Mouse (Mus musculus) C2C12 (cell line): ENCODE results near the gene March2.

ENCODE experiments used
- CEBPB ChIP-seq: IDR thresholded peaks from one replicate; pipeline ENCODE4 v1.6.1; 2011; ENCODE audit warnings: low read depth, mild to moderate bottlenecking, control low read depth, moderate library complexity
- CTCF ChIP-seq: IDR thresholded peaks from one replicate; pipeline ENCODE4 v1.5.1; 2011; ENCODE audit not compliant: control insufficient read depth, insufficient read depth, insufficient read length
- FOSL1 ChIP-seq: IDR thresholded peaks from one replicate; pipeline ENCODE4 v1.8.0; 2011; ENCODE audit warnings: mild to moderate bottlenecking, low read length; ENCODE audit not compliant: poor library complexity, insufficient read depth, severe bottlenecking
- MAX ChIP-seq: IDR thresholded peaks from one replicate; pipeline ENCODE4 v1.6.1; 2011; ENCODE audit warnings: mild to moderate bottlenecking, control low read depth
- MYOG ChIP-seq: IDR thresholded peaks from one replicate; pipeline ENCODE4 v1.6.1; 2011; ENCODE audit not compliant: control insufficient read depth, insufficient read length; ENCODE audit errors: extremely low read depth
- USF1 ChIP-seq: IDR thresholded peaks from one replicate; pipeline ENCODE4 v1.6.1; 2011; ENCODE audit warnings: low read depth, mild to moderate bottlenecking, control low read depth, moderate library complexity

DNA sequence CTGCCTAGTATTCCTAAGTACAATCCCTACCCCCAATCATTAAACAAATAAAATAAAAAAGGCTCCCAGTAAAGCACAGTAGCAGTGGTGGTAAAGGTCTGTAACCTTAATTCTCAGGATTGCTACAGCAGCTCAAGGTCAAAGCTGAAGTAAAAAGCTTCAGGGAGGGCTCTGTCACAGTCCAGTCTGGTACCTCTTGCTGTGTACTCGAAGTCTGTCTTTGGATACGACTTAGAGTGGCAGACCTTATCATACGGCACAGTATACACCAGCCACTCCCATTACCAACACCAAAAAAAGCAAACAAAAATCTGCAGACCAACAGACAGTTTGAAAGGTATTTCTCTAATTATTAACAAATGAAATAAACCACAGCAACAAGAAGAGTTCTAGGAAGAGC is 51.7 kb downstream of the March2 start:
- TF ChIP-seq USF1 (no peak), CTCF (no peak), MYOG (no peak), MAX (no peak), FOSL1 (no peak), CEBPB (no peak)
